Mouse (Mus musculus) lung, embryonic 14.5 days (tissue): ENCODE results near the gene Prmt2. TPM values are rescaled to one million over a fixed set of nuclear protein-coding genes. Genes with fewer than 3 reads are reported as not detected.

Experiments used
- ATAC-seq: fragments of 200-750 bp; cut with Nextera tagmentation; 2 replicates; pipeline ENCODE4 v1.8.0; 2017; ENCODE audit warnings: mild to moderate bottlenecking, moderate TSS enrichment, moderate library complexity; ENCODE audit not compliant: insufficient read depth
- DNase-seq: peaks from one replicate; pipeline ENCODE4 v3.0.0-alpha.2; 2015
- H3K27ac ChIP-seq: fragments of 300-500 bp; sonication (generic); 2 replicates; pipeline ENCODE4 v1.5.1; 2014; ENCODE audit warnings: low read depth, mild to moderate bottlenecking, moderate library complexity
- H3K27me3 ChIP-seq: fragments of 300-500 bp; sonication (generic); 2 replicates; pipeline ENCODE4 v1.6.1; 2014; ENCODE audit warnings: low read length, control low read depth; ENCODE audit not compliant: insufficient read depth
- H3K36me3 ChIP-seq: fragments of 300-500 bp; sonication (generic); 2 replicates; pipeline ENCODE4 v1.6.1; 2014; ENCODE audit warnings: control low read depth; ENCODE audit not compliant: insufficient read depth
- H3K4me1 ChIP-seq: fragments of 300-500 bp; sonication (generic); 2 replicates; pipeline ENCODE4 v1.6.1; 2014; ENCODE audit warnings: antibody characterized with exemption, control low read depth; ENCODE audit not compliant: insufficient read depth
- H3K4me2 ChIP-seq: fragments of 300-500 bp; sonication (generic); 2 replicates; pipeline ENCODE4 v1.6.1; 2014; ENCODE audit warnings: mild to moderate bottlenecking
- H3K4me3 ChIP-seq: fragments of 300-500 bp; sonication (generic); 2 replicates; pipeline ENCODE4 v1.5.1; 2014; ENCODE audit warnings: low read depth, low read length
- H3K9ac ChIP-seq: fragments of 300-500 bp; sonication (generic); 2 replicates; pipeline ENCODE4 v1.6.1; 2014
- H3K9me3 ChIP-seq: fragments of 300-500 bp; sonication (generic); 2 replicates; pipeline ENCODE4 v1.6.1; 2016; ENCODE audit warnings: low read depth, low read length, control low read depth
- CTCF ChIP-seq: IDR thresholded peaks from 2 replicates; pipeline ENCODE4 v1.5.1; 2016; ENCODE audit warnings: antibody characterized with exemption, low read depth
- WGBS: fragments of 180-500 bp; shearing (Covaris S2); extraction: QIAGEN DNeasy Blood & Tissue Kit; methylation state at CpG from one replicate; pipeline ENCODE4 v1.1.7; 2014; 5-methylcytosine and 5-hydroxymethylcytosine counted together
- polyA plus RNA-seq: library from polyadenylated mRNA; unstranded; fragments of >200 nt; fragmentation: Nextera tagmentation; extraction: Ambion mirVana; gene quantifications from 2 replicates; pipeline ENCODE4 v1.2.1, GENCODE M21; 2014

Gene Prmt2
- polyA plus RNA-seq, 1 experiment from 2014 or later = 44.6 TPM

DNA sequence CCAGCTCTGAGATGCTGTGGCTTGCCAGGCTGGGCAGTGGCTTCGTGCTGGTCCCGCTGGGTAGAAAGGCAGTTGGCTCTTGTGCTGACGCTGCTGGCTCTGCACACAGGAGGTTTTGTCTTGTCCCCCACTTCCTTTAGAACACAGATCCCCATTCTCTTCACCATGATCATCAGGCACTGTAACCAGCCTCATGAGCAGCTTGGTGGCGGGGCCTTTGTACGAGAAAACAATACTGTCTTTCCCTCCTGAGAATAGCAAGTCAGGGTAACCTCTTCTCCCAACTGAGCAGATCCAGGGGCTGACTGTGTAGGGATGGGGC lies 10.9 kb upstream of the Prmt2 start:
- ATAC-seq = no peak
- 82% methylated on average over 5 of the region's 5 CpGs for WGBS
- H3K9ac ChIP-seq = no peak overlapping the region
- H3K27ac ChIP-seq = no peak overlapping the region
- no peak for TF ChIP-seq CTCF
- H3K27me3 ChIP-seq = no peaks in the 10 kb centered on the region
- H3K36me3 ChIP-seq = no peaks in the 10 kb centered on the region
- H3K9me3 ChIP-seq = no peaks in the 10 kb centered on the region
- no peak for DNase-seq
- H3K4me1 ChIP-seq = 0 out of 2 replicates have a peak, but pooled peaks cover 4% of the 10 kb centered on the region
- H3K4me3 ChIP-seq = no peak overlapping the region
- no peak overlapping the region for H3K4me2 ChIP-seq

DNA sequence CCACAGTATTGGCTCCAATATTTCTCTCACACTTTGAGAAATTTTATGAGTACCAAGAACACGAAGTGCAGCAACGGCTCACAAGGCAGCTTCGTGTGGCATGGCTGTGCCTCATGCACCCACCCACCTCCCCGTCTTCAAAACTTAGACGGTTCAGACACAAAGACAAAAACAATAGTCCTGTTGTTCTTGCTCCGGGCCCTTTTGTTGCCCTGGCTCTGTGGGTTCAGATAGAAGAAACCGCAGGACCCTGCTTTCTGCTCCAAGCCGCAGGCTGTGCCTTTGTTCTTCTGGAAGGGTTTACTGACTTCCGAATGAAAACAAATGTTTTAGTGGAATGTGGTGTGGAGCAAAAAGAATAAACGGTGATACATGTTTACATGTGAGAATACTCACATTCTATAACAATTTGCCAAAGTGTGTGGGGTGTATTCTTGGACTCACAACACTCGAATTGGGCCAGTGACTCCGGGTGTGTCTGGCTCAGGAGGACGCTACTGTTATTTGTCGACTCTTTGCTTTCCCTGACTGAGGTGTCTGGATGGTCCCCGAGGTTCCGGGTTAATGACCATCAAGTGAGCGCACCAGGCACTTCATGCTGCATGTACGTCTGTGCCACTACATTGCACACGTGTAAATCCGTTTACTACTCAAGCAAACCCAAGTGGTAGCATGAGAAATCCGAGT lies 10.4 kb upstream of the Prmt2 start:
- no peak for DNase-seq
- Histone ChIP-seq H3K9me3 (no peaks in the 10 kb centered on the region), H3K4me1 (0 out of 2 replicates have a peak, but pooled peaks cover 3% of the 10 kb centered on the region), H3K27ac (no peak overlapping the region), H3K9ac (no peak overlapping the region), H3K36me3 (no peaks in the 10 kb centered on the region), H3K27me3 (no peaks in the 10 kb centered on the region), H3K4me3 (no peak overlapping the region), H3K4me2 (no peak overlapping the region)
- no peak for ATAC-seq
- no peak for TF ChIP-seq CTCF
- WGBS = 57% methylated on average over 21 of the region's 21 CpGs

DNA sequence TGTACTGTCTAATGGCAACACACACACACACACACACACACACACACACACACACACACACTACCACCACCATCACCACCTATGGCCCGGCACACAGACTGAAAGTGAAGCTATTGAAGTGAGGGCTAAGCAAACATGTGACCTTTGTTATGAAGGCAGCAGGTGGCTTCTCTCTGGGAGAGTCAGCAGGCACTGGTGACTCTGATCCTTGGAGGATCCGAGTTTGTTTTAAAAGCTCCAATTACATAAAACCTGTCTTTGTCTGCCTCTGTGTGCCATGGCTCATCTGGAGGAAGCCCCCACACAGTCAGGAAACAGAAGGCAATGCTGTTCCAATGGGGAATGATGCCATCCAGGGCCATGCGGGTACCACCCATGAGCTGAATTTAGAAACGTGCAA lies 8.9 kb upstream of the Prmt2 start:
- 28% methylated on average over 4 of the region's 4 CpGs for WGBS
- no peak overlapping the region for H3K4me3 ChIP-seq
- H3K27me3 ChIP-seq = no peaks in the 10 kb centered on the region
- DNase-seq = no peak
- no peak for ATAC-seq
- no peak overlapping the region for H3K9ac ChIP-seq
- H3K36me3 ChIP-seq = no peaks in the 10 kb centered on the region
- H3K27ac ChIP-seq = no peak overlapping the region
- no peak overlapping the region for H3K4me2 ChIP-seq
- H3K9me3 ChIP-seq = no peaks in the 10 kb centered on the region
- no peak for TF ChIP-seq CTCF
- 0 out of 2 replicates have a peak, but pooled peaks cover 3% of the 10 kb centered on the region for H3K4me1 ChIP-seq

DNA sequence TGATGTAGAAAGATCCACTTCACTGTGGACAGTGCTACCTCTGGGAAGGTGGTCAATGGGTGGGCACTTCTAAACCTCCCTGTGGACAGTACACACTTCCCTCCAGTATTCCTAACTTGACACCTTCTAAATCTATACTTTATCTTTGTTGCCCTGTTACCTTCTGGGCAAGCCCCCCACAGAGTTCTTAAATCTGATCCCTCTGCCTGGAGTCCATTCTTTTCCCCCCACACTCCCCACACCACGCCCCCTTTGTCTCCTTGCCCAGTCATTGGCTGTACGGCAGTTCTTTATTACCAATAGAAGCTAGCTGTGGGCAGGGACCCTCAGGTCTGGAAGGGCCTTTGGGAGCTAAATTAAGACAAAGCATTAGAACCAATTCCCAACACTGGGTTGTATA lies 7.4 kb upstream of the Prmt2 start:
- H3K4me3 ChIP-seq = no peak overlapping the region
- H3K27me3 ChIP-seq = no peaks in the 10 kb centered on the region
- ATAC-seq (no peak), DNase-seq (no peak)
- H3K36me3 ChIP-seq = no peaks in the 10 kb centered on the region
- 81% methylated on average over 2 of the region's 2 CpGs for WGBS
- no peak for TF ChIP-seq CTCF
- H3K9ac ChIP-seq = no peak overlapping the region
- 0 out of 2 replicates have a peak, but pooled peaks cover 3% of the 10 kb centered on the region for H3K4me1 ChIP-seq
- no peaks in the 10 kb centered on the region for H3K9me3 ChIP-seq
- H3K4me2 ChIP-seq = no peak overlapping the region
- no peak overlapping the region for H3K27ac ChIP-seq

- ATAC-seq (no peak), DNase-seq (peak; percentile 26)
- Histone ChIP-seq H3K9me3 (no peaks in the 10 kb centered on the region), H3K4me3 (no peak overlapping the region), H3K4me1 (no peaks in the 10 kb centered on the region), H3K27ac (no peak overlapping the region), H3K27me3 (no peaks in the 10 kb centered on the region), H3K9ac (no peak overlapping the region), H3K4me2 (no peak overlapping the region), H3K36me3 (no peaks in the 10 kb centered on the region)
- WGBS = 51% methylated on average over 4 of the region's 4 CpGs
- 0 out of 2 replicates have a peak, but pooled peaks have one; percentile 6 for TF ChIP-seq CTCF
Measured at GRCm38 (mm10) chr10:76239401-76239800, 1.7 kb upstream of the Prmt2 start.

DNA sequence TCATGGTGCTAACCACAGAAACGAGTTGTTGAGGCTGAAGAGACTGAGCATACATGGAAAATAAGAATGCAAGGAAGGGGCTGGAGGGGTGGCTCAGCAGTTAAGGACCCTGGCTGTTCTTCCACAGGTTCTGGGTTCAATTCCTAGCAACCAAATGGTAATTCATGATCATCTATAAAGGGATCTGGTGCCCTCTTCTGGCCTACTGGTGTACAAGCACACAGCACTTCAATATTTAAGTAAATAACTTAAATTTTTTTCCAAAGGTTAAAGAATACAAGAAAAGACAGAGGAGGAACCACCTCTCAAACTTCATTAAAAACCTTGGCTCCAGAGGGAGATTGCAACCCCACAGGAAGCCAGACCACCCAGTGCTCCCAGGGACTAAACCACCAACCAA lies 8.0 kb downstream of the Prmt2 start:
- DNase-seq = peak; percentile 20
- WGBS = 81% methylated on average over 1 of the region's 1 CpGs

DNA sequence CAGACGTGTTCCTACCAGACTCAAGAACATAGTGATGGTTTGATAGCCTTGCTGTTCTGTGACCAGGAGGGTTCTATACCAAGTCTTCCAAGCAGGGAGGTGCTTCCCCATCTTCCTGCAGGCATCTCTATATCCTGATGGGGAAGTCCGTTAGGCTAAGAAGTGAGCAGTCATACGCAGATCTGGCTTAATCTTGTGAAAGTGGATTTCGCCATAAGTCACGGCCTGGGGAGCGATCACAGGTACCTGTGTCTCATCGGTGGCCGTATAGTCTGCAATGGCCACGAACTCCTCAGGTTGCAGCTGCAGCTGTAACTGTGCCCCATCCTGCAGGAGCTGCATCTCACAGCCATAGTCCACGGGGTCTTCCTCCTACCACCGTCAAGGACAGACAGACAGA lies 11.7 kb downstream of the Prmt2 start:
- no peak overlapping the region for H3K4me2 ChIP-seq
- H3K4me1 ChIP-seq = no peaks in the 10 kb centered on the region
- no peak overlapping the region for H3K9ac ChIP-seq
- H3K36me3 ChIP-seq = peaks cover 29% of the 10 kb centered on the region; the same call in 1 of the 2 replicates
- no peak for TF ChIP-seq CTCF
- no peak for DNase-seq
- H3K27ac ChIP-seq = no peak overlapping the region
- 90% methylated on average over 11 of the region's 11 CpGs for WGBS
- H3K27me3 ChIP-seq = no peaks in the 10 kb centered on the region
- H3K4me3 ChIP-seq = no peak overlapping the region
- H3K9me3 ChIP-seq = no peaks in the 10 kb centered on the region
- ATAC-seq = no peak

More for the DNA sequence above, 8.0 kb downstream of the Prmt2 start:
- no peaks in the 10 kb centered on the region for H3K9me3 ChIP-seq
- H3K27me3 ChIP-seq = no peaks in the 10 kb centered on the region
- H3K4me3 ChIP-seq = no peak overlapping the region
- no peak for ATAC-seq
- no peak overlapping the region for H3K27ac ChIP-seq
- peak; percentile 37 for TF ChIP-seq CTCF
- H3K9ac ChIP-seq = no peak overlapping the region
- H3K36me3 ChIP-seq = 0 out of 2 replicates have a peak, but pooled peaks cover 5% of the 10 kb centered on the region
- H3K4me1 ChIP-seq = no peaks in the 10 kb centered on the region
- no peak overlapping the region for H3K4me2 ChIP-seq
